Mouse (Mus musculus) E14TG2a.4 (cell line): ENCODE results near the gene Ctns.

Experiments
- CTCF ChIP-seq: conservative IDR thresholded peaks from 2 replicates; pipeline ENCODE4 v1.5.1; 2014; ENCODE audit warnings: low read length
- NANOG ChIP-seq: IDR thresholded peaks from 2 replicates; pipeline ENCODE4 v1.6.1; 2014; ENCODE audit warnings: borderline replicate concordance, low read length, mixed read lengths
- POU5F1 ChIP-seq: IDR thresholded peaks from 2 replicates; pipeline ENCODE4 v1.6.1; 2014; ENCODE audit warnings: low read length, borderline replicate concordance

GRCm38 (mm10) chr11:73177509-73177875 lies 21.4 kb downstream of the Ctns start:
- no peak for TF ChIP-seq POU5F1
- no peak for TF ChIP-seq NANOG
- TF ChIP-seq CTCF, result no peak
